Mouse (Mus musculus) MEL (cell line): ENCODE data around the gene Grb10. TPM values are rescaled to one million over a fixed set of nuclear protein-coding genes. Genes with fewer than 3 reads are reported as not detected.

Source experiments
- DNase-seq: peaks from one replicate; pipeline ENCODE4 v3.0.0; 2011; ENCODE audit warnings: low read depth, low spot score
- H3K27ac ChIP-seq: 2 replicates; pipeline ENCODE4 v1.5.1; 2012; ENCODE audit warnings: low read depth, mild to moderate bottlenecking, control low read depth, low read length, moderate library complexity; ENCODE audit not compliant: control insufficient read depth
- H3K27me3 ChIP-seq, 2 experiments: fragments of 150-350 bp in 1 of 2; sonication (generic) in 1 of 2; 2 replicates each; pipeline ENCODE4 v1.6.1; 2012; ENCODE audit warnings: low read length in 2 of 2, mild to moderate bottlenecking in 2 of 2, improper control_type of control experiment in 1 of 2, moderate library complexity in 1 of 2; ENCODE audit not compliant: insufficient read depth in 2 of 2, control insufficient read depth in 1 of 2
- H3K36me3 ChIP-seq, 2 experiments: 2 replicates each; pipeline ENCODE4 v1.6.1; 2012 to 2014; ENCODE audit warnings: low read length in 2 of 2, improper control_type of control experiment in 1 of 2, inconsistent platforms in 1 of 2, mild to moderate bottlenecking in 1 of 2; ENCODE audit not compliant: insufficient read depth in 2 of 2, control insufficient read depth in 1 of 2
- H3K4me1 ChIP-seq, 2 experiments: fragments of 150-350 bp in 1 of 2; sonication (generic) in 1 of 2; 2 replicates each; pipeline ENCODE4 v1.6.1; 2012; ENCODE audit warnings: low read length in 2 of 2, improper control_type of control experiment in 1 of 2, mild to moderate bottlenecking in 1 of 2; ENCODE audit not compliant: insufficient read depth in 2 of 2, control insufficient read depth in 1 of 2
- H3K4me3 ChIP-seq, 2 experiments: fragments of 150-350 bp in 1 of 2; sonication (generic) in 1 of 2; 2 replicates each; pipeline ENCODE4 v1.5.1; 2012; ENCODE audit warnings: low read depth in 2 of 2, low read length in 2 of 2, mild to moderate bottlenecking in 2 of 2, moderate library complexity in 2 of 2, control low read depth in 1 of 2, improper control_type of control experiment in 1 of 2; ENCODE audit not compliant: control insufficient read depth in 1 of 2, insufficient read depth in 1 of 2
- H3K79me2 ChIP-seq: 2 replicates; pipeline ENCODE4 v1.6.1; 2012; ENCODE audit warnings: mild to moderate bottlenecking, low read length, moderate library complexity; ENCODE audit not compliant: control insufficient read depth, poor library complexity, insufficient read depth
- H3K9ac ChIP-seq: 2 replicates; pipeline ENCODE4 v1.6.1; 2012; ENCODE audit warnings: low read depth, mild to moderate bottlenecking, control low read depth, low read length, moderate library complexity; ENCODE audit not compliant: control insufficient read depth, poor library complexity, severe bottlenecking
- H3K9me3 ChIP-seq: fragments of 150-350 bp; sonication (generic); replicated peaks from 2 replicates; pipeline ENCODE4 v1.6.1; 2012; ENCODE audit warnings: mild to moderate bottlenecking, low read length, improper control_type of control experiment, moderate library complexity; ENCODE audit not compliant: insufficient read depth
- BHLHE40 ChIP-seq: IDR thresholded peaks from 2 replicates; pipeline ENCODE4 v1.6.1; 2012; ENCODE audit warnings: low read depth, mild to moderate bottlenecking, inconsistent platforms, low read length, improper control_type of control experiment, borderline replicate concordance
- CHD2 ChIP-seq: IDR thresholded peaks from 2 replicates; pipeline ENCODE4 v1.6.1; 2011; ENCODE audit warnings: low read length, improper control_type of control experiment
- CTCF ChIP-seq, 3 experiments: IDR thresholded peaks in 2 of 3; conservative IDR thresholded peaks in 1 of 3; 2 replicates each; pipeline ENCODE4 v1.5.1; 2011 to 2012; ENCODE audit warnings: low read length in 3 of 3, low read depth in 2 of 3, mild to moderate bottlenecking in 2 of 3, improper control_type of control experiment in 1 of 3, inconsistent platforms in 1 of 3, mixed read lengths in 1 of 3, moderate library complexity in 1 of 3; ENCODE audit not compliant: control insufficient read depth in 1 of 3, insufficient read depth in 1 of 3, poor library complexity in 1 of 3, severe bottlenecking in 1 of 3
- E2F4 ChIP-seq: IDR thresholded peaks from 2 replicates; pipeline ENCODE4 v1.6.1; 2011; ENCODE audit warnings: low read depth, low read length, improper control_type of control experiment, borderline replicate concordance
- ELF1 ChIP-seq: IDR thresholded peaks from 2 replicates; pipeline ENCODE4 v1.6.1; 2014; ENCODE audit warnings: low read depth, mild to moderate bottlenecking, inconsistent platforms, low read length, improper control_type of control experiment, moderate library complexity
- JUND ChIP-seq: IDR thresholded peaks from 2 replicates; pipeline ENCODE4 v1.6.1; 2011; ENCODE audit warnings: low read depth, mild to moderate bottlenecking, improper control_type of control experiment, low read length
- KAT2A ChIP-seq: conservative IDR thresholded peaks from 2 replicates; pipeline ENCODE4 v1.6.1; 2012; ENCODE audit warnings: low read depth, low read length, improper control_type of control experiment, inconsistent platforms
- MAFK ChIP-seq: IDR thresholded peaks from 2 replicates; pipeline ENCODE4 v1.6.1; 2011; ENCODE audit warnings: low read depth, mild to moderate bottlenecking, low read length, improper control_type of control experiment, borderline replicate concordance
- MAX ChIP-seq: IDR thresholded peaks from 2 replicates; pipeline ENCODE4 v1.6.1; 2011; ENCODE audit warnings: low read length, improper control_type of control experiment
- MAZ ChIP-seq: IDR thresholded peaks from 2 replicates; pipeline ENCODE4 v1.6.1; 2012; ENCODE audit warnings: low read depth, mild to moderate bottlenecking, inconsistent platforms, low read length, improper control_type of control experiment
- MEF2A ChIP-seq: IDR thresholded peaks from 2 replicates; pipeline ENCODE4 v1.6.1; 2014; ENCODE audit warnings: low read depth, mild to moderate bottlenecking, inconsistent platforms, low read length, improper control_type of control experiment; ENCODE audit not compliant: poor library complexity, insufficient replicate concordance, severe bottlenecking; ENCODE audit errors: extremely low read depth
- MYC ChIP-seq: IDR thresholded peaks from 2 replicates; pipeline ENCODE4 v1.6.1; 2011; ENCODE audit warnings: low read depth, mild to moderate bottlenecking, low read length, improper control_type of control experiment, moderate library complexity
- NRF1 ChIP-seq: IDR thresholded peaks from 2 replicates; pipeline ENCODE4 v1.6.1; 2014; ENCODE audit warnings: low read depth, mild to moderate bottlenecking, inconsistent platforms, low read length, improper control_type of control experiment, moderate library complexity; ENCODE audit not compliant: poor library complexity, insufficient read depth, severe bottlenecking
- POLR2A ChIP-seq, 2 experiments: IDR thresholded peaks; 2 replicates each; pipeline ENCODE4 v1.6.1; 2011 to 2012; ENCODE audit warnings: low read length in 2 of 2, mild to moderate bottlenecking in 2 of 2, control low read depth in 1 of 2, improper control_type of control experiment in 1 of 2, low read depth in 1 of 2, moderate library complexity in 1 of 2; ENCODE audit not compliant: control insufficient read depth in 1 of 2, insufficient read depth in 1 of 2, poor library complexity in 1 of 2
- POLR2AphosphoS2 ChIP-seq: IDR thresholded peaks from 2 replicates; pipeline ENCODE4 v1.6.1; 2011; ENCODE audit warnings: low read length, improper control_type of control experiment
- RAD21 ChIP-seq: IDR thresholded peaks from 2 replicates; pipeline ENCODE4 v1.6.1; 2011; ENCODE audit warnings: mild to moderate bottlenecking, low read depth, low read length, improper control_type of control experiment
- RCOR1 ChIP-seq: IDR thresholded peaks from 2 replicates; pipeline ENCODE4 v1.6.1; 2012; ENCODE audit warnings: low read depth, mild to moderate bottlenecking, inconsistent platforms, low read length, improper control_type of control experiment
- SIN3A ChIP-seq: IDR thresholded peaks from 2 replicates; pipeline ENCODE4 v1.6.1; 2012; ENCODE audit warnings: low read length, improper control_type of control experiment, inconsistent platforms
- TCF12 ChIP-seq: IDR thresholded peaks from 2 replicates; pipeline ENCODE4 v1.6.1; 2014; ENCODE audit warnings: low read depth, mild to moderate bottlenecking, inconsistent platforms, low read length, improper control_type of control experiment, moderate library complexity
- USF1 ChIP-seq: IDR thresholded peaks from 2 replicates; pipeline ENCODE4 v1.6.1; 2014; ENCODE audit warnings: low read depth, mild to moderate bottlenecking, inconsistent platforms, low read length, improper control_type of control experiment, moderate library complexity
- USF2 ChIP-seq, 2 experiments: IDR thresholded peaks; 2 replicates each; pipeline ENCODE4 v1.6.1; 2011 to 2012; ENCODE audit warnings: improper control_type of control experiment in 2 of 2, low read length in 2 of 2, borderline replicate concordance in 1 of 2, inconsistent platforms in 1 of 2, low read depth in 1 of 2, mild to moderate bottlenecking in 1 of 2; ENCODE audit not compliant: insufficient read depth in 1 of 2
- ZC3H11A ChIP-seq: IDR thresholded peaks from 2 replicates; pipeline ENCODE4 v1.6.1; 2012; ENCODE audit warnings: low read depth, mild to moderate bottlenecking, inconsistent platforms, low read length, improper control_type of control experiment
- ZMIZ1 ChIP-seq: IDR thresholded peaks from 2 replicates; pipeline ENCODE4 v1.6.1; 2012; ENCODE audit warnings: low read depth, mild to moderate bottlenecking, inconsistent platforms, low read length, improper control_type of control experiment, moderate library complexity
- ZNF384 ChIP-seq: IDR thresholded peaks from 2 replicates; pipeline ENCODE4 v1.6.1; 2012; ENCODE audit warnings: low read depth, mild to moderate bottlenecking, inconsistent platforms, low read length, improper control_type of control experiment
- polyA plus RNA-seq, 2 experiments: library from polyadenylated mRNA; stranded (reverse) in 1 of 2; unstranded in 1 of 2; fragments of >175 nt in 1 of 2; fragments of >200 nt in 1 of 2; gene quantifications; 2 replicates each; pipeline versions ENCODE4 v1.2.1 to v1.2.4; 2012; ENCODE audit warnings: low replicate concordance in 2 of 2, low read depth in 1 of 2; ENCODE audit not compliant: insufficient read length in 2 of 2, insufficient read depth in 1 of 2, missing spikeins in 1 of 2
- total RNA-seq: library from RNA; depleted of rRNA; stranded (reverse); fragments of 300-350 nt; gene quantifications from 2 replicates; pipeline ENCODE4 v1.2.3, GENCODE M21; 2012

Gene Grb10
- total and polyA plus RNA-seq, 3 experiments, result not detected

DNA sequence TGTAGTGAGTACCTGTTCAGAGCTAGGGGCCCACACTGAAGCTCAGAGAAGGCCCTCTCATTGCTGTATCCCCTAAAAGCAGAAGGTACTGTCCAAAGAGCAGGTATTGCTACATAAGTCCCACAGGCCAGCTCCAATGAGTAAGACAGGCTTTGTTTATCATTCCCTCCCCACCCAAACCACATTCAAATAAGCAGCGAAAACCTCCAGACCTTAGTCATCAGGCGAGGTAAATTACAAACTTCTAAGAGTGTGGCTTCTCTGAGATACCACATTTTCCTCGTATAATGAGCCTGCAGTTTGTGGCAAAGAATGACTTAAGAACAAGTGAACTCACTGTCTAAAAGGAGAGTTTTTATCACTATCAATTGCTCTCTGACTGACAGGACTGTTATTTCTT, 33.8 kb upstream of the Grb10 start:
- Histone ChIP-seq H3K36me3 (no peaks in the 10 kb centered on the region), H3K79me2 (no peaks in the 10 kb centered on the region), H3K27ac (no peak overlapping the region)

DNA sequence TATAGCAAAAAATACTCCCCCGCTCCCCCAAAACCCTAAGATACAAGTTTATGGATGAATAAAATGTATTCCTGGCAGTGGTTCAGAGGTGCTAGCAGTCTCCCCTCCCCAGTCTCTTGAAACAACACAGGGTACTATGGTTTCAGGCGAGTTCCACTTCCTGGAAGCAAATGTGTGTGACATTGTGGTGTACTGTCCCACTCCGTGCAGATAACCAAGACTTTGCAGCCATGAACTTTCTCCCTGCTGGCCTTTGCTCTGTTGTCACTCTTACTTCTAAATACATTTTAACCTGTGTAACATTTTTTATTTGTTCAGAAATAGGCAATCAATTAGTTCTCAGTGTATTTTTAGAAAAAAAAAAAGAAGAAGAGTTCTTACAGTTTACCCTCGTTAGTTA, 20.5 kb upstream of the Grb10 start:
- H3K36me3 ChIP-seq, result no peaks in the 10 kb centered on the region
- no peak overlapping the region for H3K9ac ChIP-seq
- H3K4me1 ChIP-seq, result no peaks in the 10 kb centered on the region
- no peak overlapping the region for H3K27ac ChIP-seq
- TF ChIP-seq CHD2 (no peak), MEF2A (no peak), POLR2AphosphoS2 (no peak), JUND (no peak), ZC3H11A (no peak), E2F4 (no peak), MAZ (no peak), KAT2A (no peak), CTCF (IDR thresholded peaks at IDR 0.05 in 2 of 3, conservative IDR thresholded peaks at IDR 0.05 in 1 of 3; ENCODE audit: control insufficient read depth in 1 of 3, insufficient read depth in 1 of 3, low read depth in 2 of 3, low read length in 3 of 3, poor library complexity in 1 of 3, severe bottlenecking in 1 of 3) (no peak), MAFK (no peak), USF1 (no peak), USF2 (IDR thresholded peaks at IDR 0.05; ENCODE audit: borderline replicate concordance in 1 of 2, insufficient read depth in 1 of 2, low read depth in 1 of 2, low read length in 2 of 2) (no peak), TCF12 (no peak), RCOR1 (no peak), MAX (no peak), ZMIZ1 (no peak), SIN3A (no peak)
- no peaks in the 10 kb centered on the region for H3K79me2 ChIP-seq
- no peak overlapping the region for H3K4me3 ChIP-seq
- no peaks in the 10 kb centered on the region for H3K9me3 ChIP-seq
- peaks cover 0 to 1% of the 10 kb centered on the region in 2 experiments; a peak in 3 of 4 replicates for H3K27me3 ChIP-seq
- DNase-seq, result no peak

More for the DNA sequence above, 33.8 kb upstream of the Grb10 start:
- Histone ChIP-seq H3K4me3 (no peak overlapping the region), H3K27me3 (no peaks in the 10 kb centered on the region), H3K9ac (no peak overlapping the region), H3K4me1 (no peaks in the 10 kb centered on the region), H3K9me3 (no peaks in the 10 kb centered on the region)
- no peak for DNase-seq
- TF ChIP-seq BHLHE40 (no peak), ZC3H11A (no peak), NRF1 (no peak), ELF1 (no peak), CHD2 (no peak), POLR2AphosphoS2 (no peak), MYC (no peak), POLR2A (IDR thresholded peaks at IDR 0.05; ENCODE audit: control insufficient read depth in 1 of 2, insufficient read depth in 1 of 2, low read depth in 1 of 2, low read length in 2 of 2, poor library complexity in 1 of 2) (no peak), ZMIZ1 (no peak), MEF2A (no peak), RAD21 (no peak), ZNF384 (no peak)
- TF ChIP-seq, all 39 proteins: peak for 0
